Mouse (Mus musculus): ENCODE measurements at regions not wholly inside any gene's neighbourhood (a gene's known extent, or its start where the extent isn't known, plus 50 kb on each side); places are given as distances from the start of the nearest gene placed in this dataset.

DNA sequence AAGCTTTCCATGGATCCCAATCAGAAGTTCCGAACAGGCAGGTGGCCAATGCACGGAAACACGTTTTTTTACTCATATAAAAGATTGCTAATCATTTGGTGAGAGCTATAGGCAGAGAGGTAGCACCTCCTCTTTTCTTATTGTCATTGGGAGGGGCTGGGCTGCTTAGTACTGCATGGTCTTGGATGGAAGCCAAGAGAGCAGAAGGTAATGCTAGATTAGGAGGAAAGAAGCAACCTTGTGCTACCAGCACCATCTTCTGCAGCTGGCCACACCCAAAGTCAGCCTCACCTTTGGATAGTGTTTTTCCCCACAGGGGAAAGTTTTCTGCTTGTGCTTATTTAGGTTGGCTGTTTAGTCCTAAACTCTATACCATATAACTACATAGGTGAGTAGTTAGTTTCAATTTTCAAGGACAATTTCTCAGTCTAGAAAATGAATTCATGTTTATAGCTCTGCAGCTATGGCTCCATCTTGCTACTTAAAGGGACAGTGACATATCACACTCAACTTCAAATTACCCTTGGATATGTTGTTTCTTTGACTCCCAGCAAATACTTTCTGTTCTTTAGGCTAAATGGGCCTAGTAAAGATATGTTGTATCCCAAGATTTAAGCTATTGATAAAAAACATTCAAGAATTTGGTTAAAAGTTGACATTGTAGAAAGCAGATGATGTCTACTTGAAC, 66.6 kb upstream of the Lcorl start:
- no peak overlapping the region for H3K27ac ChIP-seq (ENCODE audit: low read depth, low read length)
- no peak overlapping the region for H3K4me3 ChIP-seq (ENCODE audit: low read length)
- H3K4me1 ChIP-seq (ENCODE audit: control insufficient read depth, insufficient read depth, low read depth, low read length) = no peaks in the 10 kb centered on the region
- no peaks in the 10 kb centered on the region for H3K27me3 ChIP-seq (replicated peaks; ENCODE audit: control insufficient read depth, insufficient read depth, low read length)
- 88% methylated on average over 3 of the region's 3 CpGs for WGBS
- no peak for ATAC-seq
- no peak overlapping the region for H3K4me2 ChIP-seq (ENCODE audit: low read length)
- no peaks in the 10 kb centered on the region for H3K36me3 ChIP-seq (ENCODE audit: control insufficient read depth, insufficient read depth, low read length)
- H3K9ac ChIP-seq (ENCODE audit: low read depth, low read length) = no peak overlapping the region
- no peaks in the 10 kb centered on the region for H3K9me3 ChIP-seq (ENCODE audit: control insufficient read depth, low read length)
